Mouse (Mus musculus) lung, adult 2 months (tissue): ENCODE results near the gene Rras.

Experiments
- CTCF ChIP-seq: fragments of 200-500 bp; IDR thresholded peaks from 2 replicates; pipeline ENCODE4 v1.5.1; 2011; ENCODE audit warnings: mild to moderate bottlenecking, low read length, control low read depth; ENCODE audit not compliant: insufficient read depth
- POLR2A ChIP-seq: fragments of 200-500 bp; IDR thresholded peaks from 2 replicates; pipeline ENCODE4 v1.6.1; 2011; ENCODE audit warnings: low read depth, mild to moderate bottlenecking, control low read depth, low read length, borderline replicate concordance; ENCODE audit errors: extremely low read depth

DNA sequence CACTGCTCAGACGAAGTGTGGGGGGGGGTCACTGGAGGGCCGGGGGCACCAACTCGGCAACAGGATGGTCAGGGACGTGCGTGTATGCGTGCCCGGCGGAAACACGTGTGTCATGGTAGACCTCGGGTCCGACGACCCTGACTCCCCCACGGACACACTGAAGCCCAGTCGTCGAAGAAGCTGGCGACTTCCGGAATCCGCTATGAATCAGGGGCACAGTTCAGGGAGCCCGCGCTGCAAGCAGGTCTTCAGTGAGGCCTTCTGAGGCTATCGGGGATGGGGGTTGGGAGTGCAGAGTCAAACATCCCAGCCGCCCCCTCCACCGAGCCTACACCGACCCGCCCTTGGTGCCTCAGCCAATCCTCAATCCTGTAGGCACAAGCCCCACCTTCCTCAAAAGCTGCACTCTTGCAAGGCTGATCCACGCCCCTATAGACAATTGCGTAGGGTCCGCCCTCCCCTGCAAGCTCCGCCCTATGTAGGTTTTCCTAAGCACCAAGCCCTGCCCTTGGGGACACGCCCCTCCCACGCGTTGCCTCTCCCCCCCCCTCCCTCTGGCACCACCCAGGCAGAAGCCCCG, 36.3 kb downstream of the Rras start:
- TF ChIP-seq POLR2A (peak; percentile 87; the same call in 1 of the 2 replicates), CTCF (no peak)
